Mouse (Mus musculus): ENCODE measurements around the gene Zfp518b. TPM values are rescaled to one million over a fixed set of nuclear protein-coding genes. Genes with fewer than 3 reads are reported as not detected.

Zfp518b gene
- total RNA-seq, 2 experiments from 2014 or later: 4.3 to 12.5 TPM

- ATAC-seq (ENCODE audit: poor library complexity, severe bottlenecking): peak; percentile 92
Measured at GRCm38 (mm10) chr5:38634321-38635164, 50.1 kb downstream of the Zfp518b start.

GRCm38 (mm10) chr5:38632463-38633449 lies 51.9 kb downstream of the Zfp518b start:
- peak; percentile 70 for ATAC-seq (ENCODE audit: poor library complexity, severe bottlenecking)

DNA sequence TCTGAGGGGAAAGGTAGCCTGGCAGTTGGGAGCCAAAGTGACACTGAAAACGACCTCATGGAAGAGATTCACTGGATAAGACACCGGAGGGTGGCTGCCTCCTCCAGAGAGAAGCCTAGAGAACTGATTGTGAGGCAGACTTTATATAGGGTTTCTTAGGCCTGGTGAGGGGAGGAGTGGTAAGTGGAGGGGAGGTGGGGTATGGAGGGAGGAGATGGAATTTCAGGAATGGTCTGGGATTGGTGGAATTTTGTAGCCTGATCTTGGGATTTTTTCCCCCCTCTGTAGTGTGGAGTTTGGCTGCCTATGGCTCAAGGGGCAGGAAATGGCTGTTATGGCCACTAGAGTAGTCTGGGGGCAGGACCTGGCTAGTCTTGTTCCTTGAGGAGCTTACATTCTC lies 56.6 kb downstream of the Zfp518b start:
- ATAC-seq (ENCODE audit: poor library complexity, severe bottlenecking): no peak

GRCm38 (mm10) chr5:38626883-38627282 lies 57.7 kb downstream of the Zfp518b start:
- ATAC-seq (ENCODE audit: poor library complexity, severe bottlenecking): no peak

DNA sequence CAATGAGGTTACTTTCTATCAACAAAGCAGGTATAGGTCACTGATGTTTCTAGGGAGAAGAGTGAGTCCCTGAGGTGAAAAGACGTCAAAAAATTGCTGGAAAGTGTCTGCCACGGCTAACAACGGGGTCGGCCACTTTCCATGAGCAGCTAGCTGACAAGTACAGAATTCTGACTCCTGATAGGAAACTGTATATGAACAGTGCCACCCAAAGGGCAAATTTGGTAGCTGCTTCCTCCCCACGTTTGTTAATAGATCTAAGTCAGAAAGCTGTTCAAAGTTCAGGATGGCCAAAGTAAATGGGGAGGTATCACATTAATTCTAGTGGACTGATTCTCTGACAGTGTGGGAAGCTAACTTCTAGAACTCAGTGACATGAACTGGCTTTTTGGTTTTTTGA lies 63.8 kb downstream of the Zfp518b start:
- ATAC-seq (ENCODE audit: poor library complexity, severe bottlenecking): no peak; the same call in 1 of the 2 replicates

- ATAC-seq (ENCODE audit: poor library complexity, severe bottlenecking): no peak
Measured at GRCm38 (mm10) chr5:38618908-38619307, 65.7 kb downstream of the Zfp518b start.

Other genes starting within 250 kb of the Zfp518b start
- gene Slc2a9, start 181.7 kb downstream of the Zfp518b start, total RNA-seq (2015): 3.9 and 7.3 TPM in 2 replicates
- gene Slc2a9, start 181.7 kb downstream of the Zfp518b start, total RNA-seq (2017): 7.8 and 9.2 TPM in 2 replicates
- 236 and 293 TPM in 2 replicates for gene Wdr1, start 121.6 kb downstream of the Zfp518b start, total RNA-seq (2015)
- 418 and 442 TPM in 2 replicates for gene Wdr1, start 121.6 kb downstream of the Zfp518b start, total RNA-seq (2017)
- 0.25 and 0.38 TPM in 2 replicates for gene Clnk, start 192.0 kb upstream of the Zfp518b start, total RNA-seq (2015)
- gene Clnk, start 192.0 kb upstream of the Zfp518b start, total RNA-seq (2017): 0.29 and 0.33 TPM in 2 replicates